Mouse (Mus musculus) thymus, postnatal 4 days (tissue): ENCODE measurements around the gene Ctdnep1.

Source experiments
- DNase-seq: peaks from one replicate; pipeline ENCODE4 v3.0.0; 2021

Ctdnep1 gene

GRCm38 (mm10) chr11:69984431-69984830, 3.5 kb downstream of the Ctdnep1 start:
- no peak for DNase-seq

DNA sequence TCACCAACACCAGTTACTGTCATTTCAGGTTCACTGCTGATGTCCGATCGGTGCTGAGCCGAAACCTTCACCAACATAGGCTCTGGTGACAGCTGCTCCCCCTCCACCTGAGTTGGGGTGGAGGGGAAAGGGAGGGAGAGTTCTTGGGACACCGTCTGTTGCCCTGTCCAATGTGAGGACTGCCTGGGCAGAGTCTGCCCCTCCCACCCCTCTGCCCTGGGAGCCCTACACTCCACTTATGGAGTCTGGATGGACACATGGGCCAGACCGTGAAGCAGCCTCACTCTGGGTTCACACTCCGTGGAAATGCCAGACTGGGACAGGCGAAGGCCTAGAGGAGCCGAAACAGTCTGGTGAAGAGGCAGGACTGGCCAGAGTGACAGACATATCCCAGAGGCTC, 9.0 kb downstream of the Ctdnep1 start:
- DNase-seq = no peak

GRCm38 (mm10) chr11:69990850-69991691, 10.1 kb downstream of the Ctdnep1 start, which contains the start of gene Gabarap:
Gabarap (plus strand) TSS chr11:69991143.
- peak; percentile 96 for DNase-seq

- DNase-seq = no peak
Observed at GRCm38 (mm10) chr11:69991711-69992110, 10.8 kb downstream of the Ctdnep1 start.

- DNase-seq = peak; percentile 23
Observed at GRCm38 (mm10) chr11:69992396-69992795, 11.4 kb downstream of the Ctdnep1 start.

GRCm38 (mm10) chr11:69992932-69993331, 12.0 kb downstream of the Ctdnep1 start:
- no peak for DNase-seq

- DNase-seq = no peak
Observed at GRCm38 (mm10) chr11:69994401-69995090, 13.6 kb downstream of the Ctdnep1 start.

GRCm38 (mm10) chr11:69995391-69995960, 14.5 kb downstream of the Ctdnep1 start, which contains the start of gene Phf23:
Phf23 (plus strand) TSS chr11:69995777.
- DNase-seq = peak; percentile 95

GRCm38 (mm10) chr11:69996161-69997061, 15.5 kb downstream of the Ctdnep1 start:
- peak; percentile 83 for DNase-seq

GRCm38 (mm10) chr11:69997070-69997509, 16.1 kb downstream of the Ctdnep1 start:
- peak; percentile 97 for DNase-seq

GRCm38 (mm10) chr11:69998567-69999491, 17.9 kb downstream of the Ctdnep1 start:
- DNase-seq = peak; percentile 50

- DNase-seq = no peak
Observed at GRCm38 (mm10) chr11:69999666-70000065, 18.7 kb downstream of the Ctdnep1 start.

- DNase-seq = peak; percentile 93
Observed at GRCm38 (mm10) chr11:70000396-70000898, 19.5 kb downstream of the Ctdnep1 start, which contains the start of gene Dvl2. Dvl2 (plus strand) TSS chr11:70000595.

GRCm38 (mm10) chr11:70001159-70001558, 20.2 kb downstream of the Ctdnep1 start:
- DNase-seq = no peak

GRCm38 (mm10) chr11:70001865-70002264, 20.9 kb downstream of the Ctdnep1 start:
- DNase-seq = peak; percentile 86

GRCm38 (mm10) chr11:70002471-70002870, 21.5 kb downstream of the Ctdnep1 start:
- DNase-seq = no peak

DNA sequence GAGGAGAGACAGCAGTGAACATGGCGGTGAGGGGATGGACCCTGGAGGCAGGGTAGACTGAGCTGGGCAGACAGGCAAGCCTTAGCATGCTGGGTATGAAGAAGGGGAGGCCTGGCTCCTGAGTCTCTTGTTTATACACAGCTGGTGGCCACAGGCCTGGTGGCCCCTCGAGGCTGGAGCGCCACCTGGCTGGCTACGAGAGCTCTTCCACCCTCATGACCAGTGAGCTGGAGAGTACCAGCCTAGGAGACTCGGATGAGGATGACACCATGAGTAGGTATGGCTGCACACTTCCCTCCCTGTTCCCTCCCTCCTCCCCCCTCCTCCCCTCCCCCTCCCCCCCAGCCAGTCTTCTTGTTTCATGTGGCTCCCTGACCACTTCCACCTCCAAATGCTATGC, 24.6 kb downstream of the Ctdnep1 start:
- DNase-seq = peak; percentile 71

GRCm38 (mm10) chr11:70010033-70010432, 29.1 kb downstream of the Ctdnep1 start:
- no peak for DNase-seq

- DNase-seq = no peak
Observed at GRCm38 (mm10) chr11:70010548-70010947, 29.6 kb downstream of the Ctdnep1 start.

GRCm38 (mm10) chr11:70010961-70011360, 30.0 kb downstream of the Ctdnep1 start:
- no peak for DNase-seq

GRCm38 (mm10) chr11:70012931-70013330, 32.0 kb downstream of the Ctdnep1 start:
- no peak for DNase-seq
